Mouse (Mus musculus) cerebellum, adult 2 months (tissue): Measurements from ENCODE around the gene Vps13d. TPM values are rescaled to one million over a fixed set of nuclear protein-coding genes. Genes with fewer than 3 reads are reported as not detected.

Source experiments
- DNase-seq, 2 experiments: peaks; one replicate each; pipeline ENCODE4 v3.0.0; 2021
- H3K27ac ChIP-seq: fragments of 200-500 bp; 2 replicates; pipeline ENCODE4 v1.5.1; 2012; ENCODE audit warnings: low read length, control low read depth, inconsistent platforms; ENCODE audit not compliant: insufficient read depth
- H3K27me3 ChIP-seq: fragments of 200-500 bp; 2 replicates; pipeline ENCODE4 v1.6.1; 2012; ENCODE audit warnings: inconsistent platforms, mild to moderate bottlenecking, low read length, moderate library complexity; ENCODE audit not compliant: control insufficient read depth, insufficient read depth
- H3K4me1 ChIP-seq: fragments of 200-500 bp; 2 replicates; pipeline ENCODE4 v1.6.1; 2011; ENCODE audit warnings: low read length; ENCODE audit not compliant: control insufficient read depth, insufficient read depth
- H3K4me3 ChIP-seq: fragments of 200-500 bp; replicated peaks from 2 replicates; pipeline ENCODE3; 2011; ENCODE audit warnings: mild to moderate bottlenecking, low read depth, low read length, control low read depth; ENCODE audit not compliant: insufficient read depth
- CTCF ChIP-seq: fragments of 200-500 bp; IDR thresholded peaks from 2 replicates; pipeline ENCODE4 v1.5.1; 2011; ENCODE audit warnings: low read depth, mild to moderate bottlenecking, control low read depth, low read length, moderate library complexity, borderline replicate concordance; ENCODE audit not compliant: insufficient read depth
- POLR2A ChIP-seq: fragments of 200-500 bp; IDR thresholded peaks from 2 replicates; pipeline ENCODE4 v1.6.1; 2011; ENCODE audit warnings: low read length, control low read depth, borderline replicate concordance; ENCODE audit not compliant: insufficient read depth
- WGBS: fragments of 180-500 bp; shearing (Covaris S2); methylation state at CpG from one replicate; pipeline ENCODE4 v1.1.7; 2018; 5-methylcytosine and 5-hydroxymethylcytosine counted together
- polyA plus RNA-seq: library from polyadenylated mRNA; depleted of rRNA; stranded (reverse); fragments of >200 nt; gene quantifications from 2 replicates; pipeline ENCODE4 v1.2.3, GENCODE M21; 2012

Gene Vps13d
- polyA plus RNA-seq, 1 experiment = 51.9 TPM

- TF ChIP-seq CTCF = no peak
- no peak for TF ChIP-seq POLR2A
- Histone ChIP-seq H3K27me3 (no peaks in the 10 kb centered on the region), H3K4me3 (no peak overlapping the region), H3K4me1 (no peaks in the 10 kb centered on the region), H3K27ac (no peak overlapping the region)
- DNase-seq = no peak
- 91% methylated on average over 2 of the region's 2 CpGs for WGBS
Observed at GRCm38 (mm10) chr4:145074276-145074675, 120.5 kb downstream of the Vps13d start.

- no peak overlapping the region for H3K27ac ChIP-seq
- no peak for TF ChIP-seq CTCF
- TF ChIP-seq POLR2A = no peak
- DNase-seq = no peak
Observed at GRCm38 (mm10) chr4:145073728-145074127, 121.1 kb downstream of the Vps13d start.

GRCm38 (mm10) chr4:145071942-145072341 is 122.9 kb downstream of the Vps13d start:
- Histone ChIP-seq H3K27me3 (no peaks in the 10 kb centered on the region), H3K4me1 (no peaks in the 10 kb centered on the region), H3K4me3 (no peak overlapping the region), H3K27ac (no peak overlapping the region)
- WGBS = 76% methylated on average over 7 of the region's 7 CpGs
- no peak for TF ChIP-seq POLR2A
- TF ChIP-seq CTCF = no peak
- no peak for DNase-seq

More at GRCm38 (mm10) chr4:145073728-145074127, 121.1 kb downstream of the Vps13d start:
- 95% methylated on average over 7 of the region's 7 CpGs for WGBS
- Histone ChIP-seq H3K27me3 (no peaks in the 10 kb centered on the region), H3K4me1 (no peaks in the 10 kb centered on the region), H3K4me3 (no peak overlapping the region)

- Histone ChIP-seq H3K4me3 (no peak overlapping the region), H3K27ac (no peak overlapping the region), H3K4me1 (no peaks in the 10 kb centered on the region), H3K27me3 (no peaks in the 10 kb centered on the region)
- no peak for DNase-seq
- TF ChIP-seq CTCF (no peak), POLR2A (no peak)
- 47% methylated on average over 6 of the region's 6 CpGs for WGBS
Observed at GRCm38 (mm10) chr4:145067019-145067680, 127.7 kb downstream of the Vps13d start.

- 58% methylated on average over 7 of the region's 7 CpGs for WGBS
Observed at GRCm38 (mm10) chr4:145066336-145067018, 128.3 kb downstream of the Vps13d start.

GRCm38 (mm10) chr4:145058749-145059442 is 135.9 kb downstream of the Vps13d start:
- 79% methylated on average over 2 of the region's 2 CpGs for WGBS
- no peaks in the 10 kb centered on the region for H3K27me3 ChIP-seq
- H3K4me3 ChIP-seq = no peak overlapping the region
- TF ChIP-seq POLR2A = no peak
- TF ChIP-seq CTCF = no peak
- peaks cover 7% of the 10 kb centered on the region for H3K4me1 ChIP-seq
- DNase-seq = no peak
- no peak overlapping the region for H3K27ac ChIP-seq

More at GRCm38 (mm10) chr4:145066336-145067018, 128.3 kb downstream of the Vps13d start:
- TF ChIP-seq CTCF (no peak), POLR2A (no peak)
- DNase-seq = no peak
- Histone ChIP-seq H3K4me1 (no peaks in the 10 kb centered on the region), H3K27ac (no peak overlapping the region), H3K4me3 (no peak overlapping the region), H3K27me3 (no peaks in the 10 kb centered on the region)

GRCm38 (mm10) chr4:145056346-145056745 is 138.5 kb downstream of the Vps13d start:
- peaks cover 7% of the 10 kb centered on the region for H3K4me1 ChIP-seq
- H3K27me3 ChIP-seq = no peaks in the 10 kb centered on the region
- H3K4me3 ChIP-seq = no peak overlapping the region
- TF ChIP-seq POLR2A = no peak
- no peak for TF ChIP-seq CTCF
- DNase-seq = no peak
- no peak overlapping the region for H3K27ac ChIP-seq
- 94% methylated on average over 3 of the region's 3 CpGs for WGBS
